Mouse (Mus musculus) sigmoid colon, adult 10 weeks (tissue): ENCODE measurements around the gene Rai2. TPM values are rescaled to one million over a fixed set of nuclear protein-coding genes. Genes with fewer than 3 reads are reported as not detected.

Experiments used
- polyA plus RNA-seq: library from polyadenylated mRNA; stranded (reverse); fragments of 350-450 nt; fragmentation: Illumina TruSeq; extraction: RNeasy Lipid Tissue Mini Kit (QIAGEN cat#74804); gene quantifications from one replicate; pipeline ENCODE4 v1.2.3, GENCODE M21; 2014; ENCODE audit warnings: low read depth, low replicate concordance

Gene Rai2
- polyA plus RNA-seq = 7.6 TPM

DNA sequence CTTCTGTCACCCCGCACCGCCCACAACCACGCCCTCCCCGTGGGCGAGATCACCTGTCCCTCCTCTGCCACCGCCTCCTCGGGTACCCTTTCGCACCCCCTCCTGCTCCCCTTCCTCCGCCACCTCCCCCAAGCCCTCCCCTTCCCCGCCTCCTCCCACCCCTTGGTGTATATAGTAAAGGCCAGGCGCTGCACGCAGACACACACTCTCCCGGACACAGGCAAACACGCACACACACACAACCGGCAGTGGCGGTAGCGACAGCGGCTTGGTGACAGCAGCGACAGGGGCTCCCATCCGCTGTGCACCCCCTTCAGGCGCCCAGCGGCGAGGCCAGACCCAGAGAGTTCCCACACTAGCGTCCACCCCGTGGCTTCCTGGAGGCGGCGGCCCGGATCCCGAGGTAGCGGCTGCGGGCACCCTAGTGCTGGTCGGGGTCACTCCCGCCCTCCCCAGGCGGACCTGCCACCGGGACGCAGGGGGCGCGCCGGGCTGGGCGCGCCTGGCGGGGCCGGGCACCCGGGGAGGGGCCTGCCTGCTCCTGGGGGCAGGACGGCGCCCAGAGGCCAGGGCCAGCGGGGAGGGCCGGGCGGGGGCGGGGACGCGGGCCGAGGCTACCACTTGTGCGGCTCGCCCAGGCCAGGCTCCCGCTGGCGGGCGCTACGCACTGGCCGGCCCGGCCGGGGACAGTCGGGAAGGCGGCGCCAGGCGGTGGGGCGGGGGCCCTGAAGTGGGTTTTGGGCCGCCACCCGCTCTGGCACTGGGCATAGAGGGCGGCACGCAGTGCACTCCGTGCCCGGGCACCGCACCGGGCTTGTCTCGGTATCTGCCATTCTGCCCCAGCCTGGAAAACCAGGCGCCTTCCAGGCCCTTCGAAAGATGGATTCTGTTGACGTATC, at the start of gene Rai2:
TSS of gene Rai2 (plus strand) at position 205 of the 899 bp plus-strand sequence.

